Mouse (Mus musculus): ENCODE results near the gene Jade2.
A peak's percentile ranks its signal among the peaks of the same experiment; 100 is the strongest.

The Jade2 gene

GRCm38 (mm10) chr11:51833393-51834066 is 23.9 kb downstream of the Jade2 start:
- no peak for DNase-seq (ENCODE audit: low spot score)

GRCm38 (mm10) chr11:51832992-51833391 is 24.5 kb downstream of the Jade2 start:
- no peak for DNase-seq (ENCODE audit: low spot score)

GRCm38 (mm10) chr11:51831962-51832909 is 25.2 kb downstream of the Jade2 start:
- DNase-seq (ENCODE audit: low spot score): no peak

- DNase-seq (ENCODE audit: low spot score): no peak
Measured at GRCm38 (mm10) chr11:51824867-51825424, 32.5 kb downstream of the Jade2 start.

- peak; percentile 37 for DNase-seq (ENCODE audit: low spot score)
Measured at GRCm38 (mm10) chr11:51823963-51824753, 33.3 kb downstream of the Jade2 start.

GRCm38 (mm10) chr11:51823271-51823670 is 34.2 kb downstream of the Jade2 start:
- DNase-seq (ENCODE audit: low spot score): no peak

- DNase-seq (ENCODE audit: low spot score): no peak
Measured at GRCm38 (mm10) chr11:51822736-51823135, 34.7 kb downstream of the Jade2 start.

- peak; percentile 71 for DNase-seq (ENCODE audit: low spot score)
Measured at GRCm38 (mm10) chr11:51820861-51821260, 36.6 kb downstream of the Jade2 start.

GRCm38 (mm10) chr11:51819964-51820363 is 37.5 kb downstream of the Jade2 start:
- no peak for DNase-seq (ENCODE audit: low spot score)

GRCm38 (mm10) chr11:51818837-51819236 is 38.6 kb downstream of the Jade2 start:
- no peak for DNase-seq (ENCODE audit: low spot score)

GRCm38 (mm10) chr11:51817756-51818155 is 39.7 kb downstream of the Jade2 start:
- DNase-seq (ENCODE audit: low spot score): peak; percentile 88

- no peak for DNase-seq (ENCODE audit: low spot score)
Measured at GRCm38 (mm10) chr11:51812022-51812546, 45.4 kb downstream of the Jade2 start.

- DNase-seq (ENCODE audit: low spot score): no peak
Measured at GRCm38 (mm10) chr11:51811230-51811629, 46.2 kb downstream of the Jade2 start.

- DNase-seq (ENCODE audit: low spot score): peak; percentile 34
Measured at GRCm38 (mm10) chr11:51809632-51810224, 47.7 kb downstream of the Jade2 start.

GRCm38 (mm10) chr11:51807108-51807879 is 50.2 kb downstream of the Jade2 start:
- DNase-seq (ENCODE audit: low spot score): no peak

- peak; percentile 48 for DNase-seq (ENCODE audit: low spot score)
Measured at GRCm38 (mm10) chr11:51805221-51805981, 52.1 kb downstream of the Jade2 start.

GRCm38 (mm10) chr11:51800634-51801325 is 56.7 kb downstream of the Jade2 start:
- DNase-seq (ENCODE audit: low spot score): no peak

- DNase-seq (ENCODE audit: low spot score): no peak
Measured at GRCm38 (mm10) chr11:51796272-51796671, 61.2 kb downstream of the Jade2 start.

- DNase-seq (ENCODE audit: low spot score): no peak
Measured at GRCm38 (mm10) chr11:51790662-51791061, 66.8 kb downstream of the Jade2 start.

Measured in ovary, postnatal 14 days (tissue).